Mouse (Mus musculus) spleen, postnatal 10 days (tissue): ENCODE results near the gene Cyp21a1.
"Not testable (repeated sequence)": the region's sequence is repeated elsewhere in the genome, so short reads cannot be mapped to it uniquely, and the experiment has no call there.

ENCODE experiments used
- DNase-seq, 2 experiments: peaks; one replicate each; pipeline ENCODE4 v3.0.0; 2021 to 2022; ENCODE audit warnings: low spot score in 2 of 2

The Cyp21a1 gene

DNA sequence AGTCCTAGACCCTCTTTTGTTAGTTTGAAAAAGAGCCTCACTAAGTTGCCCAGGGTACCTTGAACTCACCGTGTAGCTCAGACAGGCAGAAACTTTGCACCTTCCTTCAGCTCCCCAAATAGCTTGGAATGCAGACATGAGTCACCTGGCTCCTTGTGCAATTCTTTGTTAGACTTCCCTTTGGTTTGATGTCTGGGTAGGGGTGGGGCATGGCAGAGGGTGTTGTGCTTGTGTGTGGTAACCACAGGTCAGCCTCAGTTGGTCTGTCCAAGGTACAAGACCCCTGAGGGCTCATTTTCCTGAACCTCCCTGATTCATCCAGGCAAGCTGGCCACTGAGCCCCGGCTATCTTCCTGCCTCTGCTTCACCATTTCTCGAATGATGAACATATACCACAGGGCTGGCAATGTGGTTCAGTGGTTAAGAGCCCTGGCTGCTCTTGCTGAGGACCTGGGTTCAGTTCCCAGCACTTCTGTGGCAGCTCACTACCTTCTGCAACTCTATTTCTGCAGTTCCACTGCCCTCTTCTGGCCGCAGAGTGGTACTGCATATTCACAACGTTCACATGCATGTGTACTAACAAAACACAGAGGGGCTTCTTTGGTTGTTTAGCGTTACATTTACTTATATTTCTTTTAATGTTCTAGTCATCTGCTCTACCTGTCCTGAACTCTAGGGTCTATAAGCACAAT lies 656 bp upstream of the Cyp21a1 start:
- DNase-seq: no peak

DNA sequence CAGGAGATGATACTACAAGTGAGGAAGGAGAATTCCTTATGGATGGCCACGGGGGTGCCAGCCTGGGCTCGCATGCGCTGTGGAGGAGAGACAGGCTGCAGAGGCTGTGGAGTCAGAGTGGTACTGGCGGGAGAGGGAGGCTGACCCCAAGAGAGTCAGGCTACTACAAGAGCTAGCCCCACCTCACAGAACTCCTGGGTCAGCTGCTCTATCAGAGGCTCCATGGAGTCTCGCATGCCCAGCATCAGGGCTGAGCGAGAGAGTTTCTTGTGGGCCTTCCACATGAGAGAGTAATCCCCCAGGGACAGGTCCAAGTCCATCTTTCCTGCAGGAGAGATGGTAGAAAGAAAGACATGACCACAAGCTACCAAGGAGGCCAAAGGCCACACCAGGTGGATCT lies 994 bp downstream of the Cyp21a1 start:
- not testable (repeated sequence) for DNase-seq

DNA sequence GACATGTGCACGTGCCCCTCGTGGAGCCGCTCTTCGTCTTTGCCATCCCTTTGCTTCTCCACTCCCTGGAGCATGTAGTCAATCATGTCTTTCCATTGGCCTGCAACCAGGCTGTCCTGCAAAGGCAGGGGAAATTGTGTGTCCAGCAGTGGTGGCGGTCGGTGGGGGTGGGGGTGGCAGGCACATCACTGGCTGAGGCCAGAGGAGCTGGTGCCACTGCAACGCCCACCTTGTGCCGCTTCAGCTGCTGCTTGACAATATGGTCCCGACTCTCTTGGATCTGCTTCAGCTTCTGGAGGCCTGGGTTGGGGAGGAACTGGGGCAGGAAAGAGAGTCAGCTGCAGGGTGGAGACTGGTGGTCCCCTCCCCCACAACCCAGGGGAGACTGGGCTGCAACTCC lies 1.6 kb downstream of the Cyp21a1 start:
- DNase-seq: not testable (repeated sequence)

DNA sequence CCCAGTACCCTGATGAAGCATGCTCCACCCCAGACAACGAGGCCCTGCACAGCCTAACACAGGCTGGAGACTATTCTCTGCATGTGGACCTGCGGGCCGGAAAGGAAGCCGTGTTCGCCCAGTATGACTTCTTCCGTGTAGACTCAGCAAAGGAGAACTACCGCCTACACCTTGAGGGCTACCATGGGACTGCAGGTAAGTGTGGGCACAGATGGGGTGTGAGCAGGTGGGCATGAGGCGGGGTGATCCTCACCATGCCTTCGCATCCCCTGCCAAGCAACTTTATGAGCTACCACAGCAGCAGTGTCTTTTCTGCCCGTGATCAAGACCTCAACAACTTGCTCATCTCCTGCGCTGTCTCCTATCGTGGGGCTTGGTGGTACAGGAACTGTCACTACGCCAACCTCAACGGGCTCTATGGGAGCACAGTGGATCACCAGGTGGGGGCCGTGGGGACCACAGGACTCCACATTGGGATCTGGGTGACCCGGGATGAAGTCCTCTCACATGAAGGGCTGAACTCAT lies 3.5 kb downstream of the Cyp21a1 start:
- not testable (repeated sequence) for DNase-seq

DNA sequence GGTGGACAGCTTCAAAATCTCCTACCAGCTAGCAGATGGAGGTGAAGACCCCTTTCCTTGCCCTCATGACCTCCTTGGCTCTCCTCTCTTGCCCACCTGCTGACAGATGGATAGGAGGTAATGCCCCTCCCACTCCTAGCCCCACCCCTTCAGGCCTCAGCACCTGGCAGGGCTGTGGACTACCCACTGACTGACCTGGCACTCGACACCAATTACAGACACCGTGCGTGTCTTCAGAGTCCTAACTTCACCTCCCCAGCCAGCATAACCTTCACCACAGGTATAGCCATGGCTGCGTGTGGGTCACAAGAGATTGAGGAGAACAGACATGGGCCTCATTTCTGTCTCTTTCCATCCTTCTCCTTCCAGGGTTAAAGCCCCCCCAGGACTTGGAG lies 4.8 kb downstream of the Cyp21a1 start:
- no peak for DNase-seq

DNA sequence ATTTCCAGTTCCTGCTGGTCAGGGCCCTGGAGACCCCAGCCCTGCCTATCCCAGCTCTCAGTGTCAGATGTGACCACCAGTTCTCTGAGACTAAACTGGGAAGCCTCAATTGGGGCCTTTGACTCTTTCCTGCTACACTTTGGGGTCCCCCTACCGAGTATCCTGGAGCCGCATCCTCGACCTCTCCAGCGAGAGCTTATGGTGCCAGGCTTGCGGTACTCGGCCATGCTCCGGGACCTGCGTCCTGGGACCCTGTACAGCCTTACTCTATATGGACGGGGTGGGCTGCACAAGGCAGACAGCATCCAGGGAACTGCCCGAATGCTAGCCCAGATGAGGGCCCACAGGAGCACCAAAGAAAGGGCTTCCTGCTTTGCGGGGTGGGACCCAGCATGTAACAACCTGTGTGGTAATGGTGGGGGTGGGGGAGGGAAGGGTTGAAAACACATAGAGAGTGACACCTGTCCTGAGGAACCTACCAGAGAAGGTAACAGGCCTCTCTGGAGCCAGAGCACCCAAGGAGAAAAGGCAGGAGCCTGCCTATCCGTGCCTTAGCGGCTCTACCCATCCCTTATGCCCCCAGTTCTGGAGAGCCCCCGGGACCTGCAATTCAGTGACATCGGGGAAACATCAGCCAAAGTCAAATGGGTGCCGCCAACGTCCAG lies 5.4 kb downstream of the Cyp21a1 start:
- no peak for DNase-seq

DNA sequence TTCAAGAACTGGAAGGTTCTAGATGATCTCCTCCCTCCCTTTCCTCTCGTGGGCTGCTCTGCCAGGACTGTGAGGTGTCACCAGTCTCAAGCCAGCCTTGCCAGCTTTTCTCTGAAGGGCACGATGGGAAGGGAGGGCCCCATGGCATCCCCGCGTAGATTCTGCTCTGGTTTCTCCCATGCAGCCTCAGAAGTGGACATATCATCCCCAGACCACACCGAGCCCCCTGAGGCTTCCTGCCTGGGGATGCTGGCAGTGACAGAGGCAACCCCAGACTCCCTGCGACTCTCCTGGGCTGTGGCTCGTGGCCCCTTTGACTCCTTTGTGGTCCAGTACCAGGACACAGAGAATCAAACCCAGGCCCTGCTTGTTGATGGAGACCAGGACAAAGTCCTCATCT lies 6.3 kb downstream of the Cyp21a1 start:
- DNase-seq: not testable (repeated sequence)

DNA sequence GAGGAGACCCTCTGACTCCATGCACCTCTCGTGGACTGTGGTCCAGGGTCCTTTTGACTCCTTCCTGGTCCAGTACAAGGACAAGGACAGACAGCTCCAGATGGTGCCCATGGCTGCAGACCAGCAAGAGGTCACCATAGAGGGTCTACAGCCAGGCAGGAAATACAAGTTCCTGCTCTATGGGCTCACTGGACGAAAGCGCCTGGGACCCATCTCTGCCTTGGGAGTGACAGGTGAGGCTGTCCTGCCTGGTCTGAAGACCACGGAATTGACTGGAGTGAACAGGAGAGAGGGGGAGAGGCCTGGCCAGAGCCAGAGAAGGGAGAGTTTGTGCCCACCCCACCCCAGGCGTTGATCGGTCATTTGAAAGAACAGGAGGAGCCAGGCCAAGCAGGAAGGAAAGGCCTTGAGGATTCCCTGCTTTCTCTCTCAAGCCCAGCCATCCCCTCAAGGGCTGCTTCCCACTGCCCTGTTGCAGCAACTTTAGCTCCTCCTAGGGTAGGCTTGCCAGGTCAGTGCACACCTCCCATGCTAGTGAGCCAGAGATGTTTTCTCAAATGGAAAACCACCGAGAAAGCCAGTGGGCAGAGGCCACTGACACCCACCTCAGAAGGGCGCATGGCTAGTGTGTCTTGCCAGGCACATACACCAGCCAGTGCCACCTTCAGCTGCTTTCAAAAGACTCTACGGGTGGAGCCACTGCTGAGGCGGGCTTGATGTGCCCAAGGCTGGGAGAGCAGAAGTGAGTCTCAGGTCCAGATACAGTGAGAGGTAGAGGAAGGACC lies 7.0 kb downstream of the Cyp21a1 start:
- not testable (repeated sequence) for DNase-seq

DNA sequence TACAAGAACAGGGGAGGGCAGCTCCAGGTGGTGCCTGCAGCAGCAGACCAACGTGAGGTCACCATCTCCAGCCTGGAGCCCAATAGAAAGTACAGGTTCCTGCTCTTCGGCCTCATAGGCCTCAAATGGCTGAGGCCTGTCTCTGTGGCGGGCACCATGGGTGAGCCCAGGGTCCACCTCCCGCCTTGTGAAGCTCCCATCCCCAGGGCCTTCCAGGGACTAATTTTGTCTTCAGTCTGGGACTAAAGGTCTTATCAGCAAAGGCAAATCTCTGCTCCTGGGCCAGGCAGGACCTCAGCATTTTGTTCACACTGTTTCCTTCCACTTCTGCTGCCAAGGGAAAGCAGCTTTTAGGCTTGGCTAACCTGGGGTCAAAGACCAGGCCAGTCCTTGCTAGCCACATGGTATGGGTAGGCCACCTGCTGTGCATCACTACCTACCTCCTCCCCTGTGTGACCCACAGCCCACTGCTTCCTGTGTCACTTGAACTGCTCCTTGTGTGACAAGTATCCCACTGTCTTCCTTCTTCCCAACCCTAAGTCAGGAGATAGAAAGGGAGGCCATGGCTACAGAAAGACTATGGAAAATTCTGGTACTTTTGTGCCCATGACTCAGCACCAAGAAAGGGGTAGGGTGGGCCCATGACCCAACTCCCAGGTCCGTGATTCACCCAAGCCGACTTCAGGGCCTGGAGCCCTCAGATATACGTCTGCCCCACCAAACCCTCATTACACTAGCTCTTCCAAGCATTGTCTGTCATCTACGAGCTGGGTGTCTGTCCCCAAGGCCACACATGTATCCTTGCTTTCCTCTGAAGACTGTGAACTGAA lies 7.8 kb downstream of the Cyp21a1 start:
- DNase-seq: no peak

DNA sequence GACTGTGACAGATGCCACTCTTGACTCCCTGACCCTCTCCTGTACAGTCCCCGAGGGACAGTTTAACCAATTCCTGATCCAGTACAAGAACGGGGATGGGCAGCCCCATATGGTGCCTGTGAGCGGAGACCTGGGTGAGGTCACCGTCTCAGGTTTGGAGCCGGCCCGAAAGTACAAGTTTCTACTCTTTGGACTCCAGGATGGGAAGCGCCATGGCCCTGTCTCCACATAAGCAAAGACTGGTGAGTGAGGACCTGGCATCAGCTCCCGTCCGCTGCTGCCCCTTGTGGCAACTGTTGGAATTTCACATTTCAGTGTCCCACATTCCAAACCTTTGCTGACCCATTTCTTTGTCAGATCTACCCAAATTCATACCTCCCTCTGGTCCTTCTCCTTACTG lies 8.7 kb downstream of the Cyp21a1 start:
- DNase-seq: peak; percentile 29 to 73

DNA sequence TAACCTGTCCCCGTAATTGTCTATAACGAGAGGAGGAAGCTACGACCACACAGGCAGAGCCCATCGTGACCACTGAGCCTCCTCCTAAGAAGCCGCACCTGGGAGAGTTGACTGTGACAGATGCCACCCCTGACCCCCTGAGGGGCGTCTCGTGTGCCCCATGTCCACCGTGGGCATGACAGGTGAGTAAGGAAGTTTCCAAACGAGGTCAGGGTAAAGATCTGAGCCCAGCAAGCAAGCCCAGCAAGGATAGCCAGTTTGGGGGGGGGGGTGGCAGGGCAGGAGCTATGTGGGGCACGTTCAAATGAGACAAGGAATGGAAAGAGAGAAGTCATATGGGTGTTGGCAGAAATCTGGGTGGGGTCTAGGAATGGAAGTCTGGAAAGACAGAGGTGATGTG lies 9.3 kb downstream of the Cyp21a1 start:
- no peak for DNase-seq

DNA sequence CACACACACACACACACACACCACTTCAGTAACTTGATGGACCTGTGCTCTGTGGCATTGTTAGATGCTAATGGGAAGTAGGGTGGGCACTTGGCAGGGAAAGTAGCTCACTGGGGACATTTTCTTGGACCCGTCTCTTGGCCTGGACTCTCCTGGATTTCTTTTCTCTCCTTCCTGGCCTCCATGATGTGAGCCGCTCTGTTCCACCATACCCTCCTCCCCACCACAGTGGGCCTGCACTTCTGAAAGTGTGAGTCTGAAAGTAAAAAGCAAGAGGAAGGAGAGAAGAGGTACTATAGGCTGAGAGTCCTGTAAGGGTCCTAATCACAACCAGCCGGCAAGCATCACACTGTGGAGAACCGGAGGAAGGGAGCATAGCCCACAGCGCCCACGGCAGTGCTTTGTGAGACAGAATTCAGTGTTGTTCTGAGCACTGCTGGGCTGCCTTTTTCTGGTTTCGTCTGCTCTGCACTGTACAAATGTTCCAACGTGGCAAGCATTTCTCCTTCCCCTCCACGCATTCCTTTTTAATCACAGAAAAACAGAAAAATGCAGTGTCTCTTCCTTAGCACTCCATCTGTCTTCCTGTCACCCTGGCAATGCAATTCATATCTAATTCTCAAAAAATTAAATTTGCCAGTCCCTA lies 26.6 kb downstream of the Cyp21a1 start:
- no peak for DNase-seq

DNA sequence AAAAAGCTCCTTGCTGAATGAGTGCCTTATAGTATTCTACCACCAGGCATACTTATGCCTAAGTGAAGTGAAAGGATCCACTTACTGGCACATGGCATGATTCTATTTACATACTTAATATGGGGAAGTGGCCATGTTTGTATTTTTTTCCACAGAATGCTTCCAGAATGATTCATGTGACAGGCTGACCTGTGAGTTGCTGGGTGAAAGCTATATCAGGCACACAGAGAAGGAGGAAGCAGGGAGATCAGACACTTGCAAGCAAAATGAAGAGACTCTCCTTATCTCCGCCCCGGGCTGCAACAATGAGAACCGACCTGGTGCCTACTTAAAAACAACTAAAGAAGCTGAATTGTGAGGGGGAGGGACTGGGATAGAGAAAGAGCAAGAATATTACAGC lies 42.9 kb downstream of the Cyp21a1 start:
- DNase-seq: no peak
